Mouse (Mus musculus): ENCODE measurements around the gene Hexb. TPM values are rescaled to one million over a fixed set of nuclear protein-coding genes. Genes with fewer than 3 reads are reported as not detected.

Hexb gene
- polyA plus RNA-seq, 1 experiment = 3.7 TPM

- H3K36me3 ChIP-seq (ENCODE audit: control insufficient read depth, insufficient read depth, low read length) = no peaks in the 10 kb centered on the region
- TF ChIP-seq POLR2A (IDR thresholded peaks at IDR 0.05; ENCODE audit: control insufficient read depth, low read depth, low read length) (no peak), CTCF (IDR thresholded peaks at IDR 0.05; ENCODE audit: control insufficient read depth, insufficient read depth, insufficient replicate concordance, low read depth, low read length) (no peak)
- peaks cover 4% of the 10 kb centered on the region for H3K4me1 ChIP-seq (ENCODE audit: control insufficient read depth, insufficient read depth, low read length)
- no peak overlapping the region for H3K4me3 ChIP-seq (ENCODE audit: control insufficient read depth, low read depth, low read length)
- H3K27ac ChIP-seq (ENCODE audit: control insufficient read depth, insufficient read depth, low read depth, low read length) = no peak overlapping the region
- H3K27me3 ChIP-seq (ENCODE audit: control insufficient read depth, insufficient read depth, low read length) = no peaks in the 10 kb centered on the region
Observed at GRCm38 (mm10) chr13:97223856-97224255, 25.7 kb upstream of the Hexb start.

- TF ChIP-seq POLR2A (IDR thresholded peaks at IDR 0.05; ENCODE audit: control insufficient read depth, low read depth, low read length) (no peak), CTCF (IDR thresholded peaks at IDR 0.05; ENCODE audit: control insufficient read depth, insufficient read depth, insufficient replicate concordance, low read depth, low read length) (no peak)
- Histone ChIP-seq H3K36me3 (ENCODE audit: control insufficient read depth, insufficient read depth, low read length) (no peaks in the 10 kb centered on the region), H3K4me1 (ENCODE audit: control insufficient read depth, insufficient read depth, low read length) (peaks cover 4% of the 10 kb centered on the region), H3K27ac (ENCODE audit: control insufficient read depth, insufficient read depth, low read depth, low read length) (no peak overlapping the region), H3K27me3 (ENCODE audit: control insufficient read depth, insufficient read depth, low read length) (no peaks in the 10 kb centered on the region), H3K4me3 (ENCODE audit: control insufficient read depth, low read depth, low read length) (no peak overlapping the region)
Observed at GRCm38 (mm10) chr13:97220022-97220421, 21.9 kb upstream of the Hexb start.

DNA sequence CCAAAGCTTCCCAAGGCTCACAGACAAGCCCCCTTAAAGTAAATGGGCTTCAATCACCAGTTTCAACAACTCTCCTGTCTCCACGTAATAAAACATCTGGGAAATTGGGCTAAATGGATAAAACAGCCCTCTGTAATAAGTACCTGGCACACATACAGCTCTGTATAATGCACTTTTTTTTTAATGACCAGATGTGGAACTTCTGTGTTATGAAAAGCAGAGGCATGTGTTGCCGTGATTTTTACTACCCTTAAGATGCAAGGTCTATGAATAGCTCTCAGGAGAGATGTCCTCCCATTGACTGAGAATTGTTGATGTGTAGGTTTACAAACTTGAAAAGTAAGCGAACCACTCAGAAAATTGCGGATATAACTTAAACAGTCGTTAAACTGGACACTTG, 18.0 kb upstream of the Hexb start:
- H3K27me3 ChIP-seq (ENCODE audit: control insufficient read depth, insufficient read depth, low read length) = no peaks in the 10 kb centered on the region
- no peaks in the 10 kb centered on the region; the same call in 1 of the 2 replicates for H3K4me1 ChIP-seq (ENCODE audit: control insufficient read depth, insufficient read depth, low read length)
- H3K36me3 ChIP-seq (ENCODE audit: control insufficient read depth, insufficient read depth, low read length) = no peaks in the 10 kb centered on the region
- no peak overlapping the region for H3K27ac ChIP-seq (ENCODE audit: control insufficient read depth, insufficient read depth, low read depth, low read length)
- H3K4me3 ChIP-seq (ENCODE audit: control insufficient read depth, low read depth, low read length) = no peak overlapping the region
- TF ChIP-seq CTCF (IDR thresholded peaks at IDR 0.05; ENCODE audit: control insufficient read depth, insufficient read depth, insufficient replicate concordance, low read depth, low read length) (no peak), POLR2A (IDR thresholded peaks at IDR 0.05; ENCODE audit: control insufficient read depth, low read depth, low read length) (no peak)

DNA sequence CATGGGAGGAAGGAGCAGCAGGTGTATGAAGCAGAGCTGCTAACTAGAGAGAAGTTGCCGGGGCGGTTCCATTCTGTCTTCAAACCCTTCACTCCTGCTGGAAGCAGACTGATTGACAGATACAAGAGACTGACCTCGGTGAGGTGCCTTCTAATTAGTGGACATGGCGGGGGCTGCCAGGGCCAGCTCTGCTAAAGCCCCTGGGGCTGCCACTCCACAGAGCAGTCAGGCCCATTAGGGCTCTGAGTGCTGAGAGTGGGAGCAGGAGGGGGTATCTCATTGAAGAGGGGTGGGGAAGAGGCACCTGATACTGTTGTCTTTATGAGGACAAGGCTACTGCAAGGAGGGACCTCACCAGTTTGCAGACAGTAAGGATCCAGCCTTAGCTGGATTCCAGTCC, 17.4 kb upstream of the Hexb start:
- no peak for TF ChIP-seq CTCF (IDR thresholded peaks at IDR 0.05; ENCODE audit: control insufficient read depth, insufficient read depth, insufficient replicate concordance, low read depth, low read length)
- TF ChIP-seq POLR2A (IDR thresholded peaks at IDR 0.05; ENCODE audit: control insufficient read depth, low read depth, low read length) = no peak
- Histone ChIP-seq H3K4me3 (ENCODE audit: control insufficient read depth, low read depth, low read length) (no peak overlapping the region), H3K27ac (ENCODE audit: control insufficient read depth, insufficient read depth, low read depth, low read length) (no peak overlapping the region), H3K4me1 (ENCODE audit: control insufficient read depth, insufficient read depth, low read length) (no peaks in the 10 kb centered on the region; the same call in 1 of the 2 replicates), H3K36me3 (ENCODE audit: control insufficient read depth, insufficient read depth, low read length) (no peaks in the 10 kb centered on the region), H3K27me3 (ENCODE audit: control insufficient read depth, insufficient read depth, low read length) (no peaks in the 10 kb centered on the region)

GRCm38 (mm10) chr13:97214583-97215268, 16.6 kb upstream of the Hexb start:
- Histone ChIP-seq H3K27me3 (ENCODE audit: control insufficient read depth, insufficient read depth, low read length) (no peaks in the 10 kb centered on the region), H3K36me3 (ENCODE audit: control insufficient read depth, insufficient read depth, low read length) (no peaks in the 10 kb centered on the region), H3K4me3 (ENCODE audit: control insufficient read depth, low read depth, low read length) (no peak overlapping the region), H3K27ac (ENCODE audit: control insufficient read depth, insufficient read depth, low read depth, low read length) (no peak overlapping the region), H3K4me1 (ENCODE audit: control insufficient read depth, insufficient read depth, low read length) (no peaks in the 10 kb centered on the region)
- no peak for TF ChIP-seq POLR2A (IDR thresholded peaks at IDR 0.05; ENCODE audit: control insufficient read depth, low read depth, low read length)
- no peak for TF ChIP-seq CTCF (IDR thresholded peaks at IDR 0.05; ENCODE audit: control insufficient read depth, insufficient read depth, insufficient replicate concordance, low read depth, low read length)

DNA sequence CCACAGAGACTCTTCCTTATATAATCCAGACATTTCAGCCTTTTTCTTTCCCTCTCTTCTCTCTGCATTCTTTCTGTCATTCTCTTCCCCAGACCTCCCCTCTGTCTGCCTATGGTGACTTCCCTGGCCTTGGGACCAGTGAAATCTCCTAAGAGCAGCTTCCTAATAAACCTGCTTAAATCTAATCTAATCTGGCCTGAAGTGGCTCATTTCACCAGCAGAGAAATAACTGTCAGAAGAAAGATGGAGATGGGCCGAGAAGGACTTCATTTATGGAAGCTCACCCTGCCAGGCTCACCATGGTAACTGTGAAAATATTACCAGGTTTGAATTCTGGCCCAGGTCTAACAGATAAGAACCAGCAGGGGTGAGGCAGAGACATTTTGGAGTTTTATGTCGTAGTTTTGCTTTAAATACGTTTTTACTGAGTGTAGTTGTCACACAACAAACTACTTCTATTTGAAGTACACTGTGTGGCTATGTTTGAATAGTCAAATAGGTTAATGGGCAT, 10.4 kb upstream of the Hexb start:
- no peaks in the 10 kb centered on the region for H3K36me3 ChIP-seq (ENCODE audit: control insufficient read depth, insufficient read depth, low read length)
- TF ChIP-seq CTCF (IDR thresholded peaks at IDR 0.05; ENCODE audit: control insufficient read depth, insufficient read depth, insufficient replicate concordance, low read depth, low read length) = no peak
- TF ChIP-seq POLR2A (IDR thresholded peaks at IDR 0.05; ENCODE audit: control insufficient read depth, low read depth, low read length) = no peak
- no peak overlapping the region for H3K4me3 ChIP-seq (ENCODE audit: control insufficient read depth, low read depth, low read length)
- no peaks in the 10 kb centered on the region for H3K4me1 ChIP-seq (ENCODE audit: control insufficient read depth, insufficient read depth, low read length)
- H3K27me3 ChIP-seq (ENCODE audit: control insufficient read depth, insufficient read depth, low read length) = no peaks in the 10 kb centered on the region
- H3K27ac ChIP-seq (ENCODE audit: control insufficient read depth, insufficient read depth, low read depth, low read length) = no peak overlapping the region

GRCm38 (mm10) chr13:97208112-97208478, 9.9 kb upstream of the Hexb start:
- Histone ChIP-seq H3K27ac (ENCODE audit: control insufficient read depth, insufficient read depth, low read depth, low read length) (no peak overlapping the region), H3K4me1 (ENCODE audit: control insufficient read depth, insufficient read depth, low read length) (no peaks in the 10 kb centered on the region), H3K4me3 (ENCODE audit: control insufficient read depth, low read depth, low read length) (no peak overlapping the region), H3K36me3 (ENCODE audit: control insufficient read depth, insufficient read depth, low read length) (no peaks in the 10 kb centered on the region), H3K27me3 (ENCODE audit: control insufficient read depth, insufficient read depth, low read length) (no peaks in the 10 kb centered on the region)
- TF ChIP-seq POLR2A (IDR thresholded peaks at IDR 0.05; ENCODE audit: control insufficient read depth, low read depth, low read length) (no peak), CTCF (IDR thresholded peaks at IDR 0.05; ENCODE audit: control insufficient read depth, insufficient read depth, insufficient replicate concordance, low read depth, low read length) (no peak)
